Mouse (Mus musculus) cortical plate, adult 2 months (tissue): ENCODE results near the gene Gm21976. TPM values are rescaled to one million over a fixed set of nuclear protein-coding genes. Genes with fewer than 3 reads are reported as not detected.

ENCODE experiments used
- H3K27ac ChIP-seq: fragments of 200-500 bp; 2 replicates; pipeline ENCODE4 v1.5.1; 2012; ENCODE audit warnings: low read length, control low read depth, inconsistent platforms; ENCODE audit not compliant: insufficient read depth
- H3K4me1 ChIP-seq: fragments of 200-500 bp; 2 replicates; pipeline ENCODE4 v1.6.1; 2011; ENCODE audit warnings: low read length; ENCODE audit not compliant: control insufficient read depth, insufficient read depth
- H3K4me3 ChIP-seq: fragments of 200-500 bp; 2 replicates; pipeline ENCODE4 v1.5.1; 2011; ENCODE audit warnings: mild to moderate bottlenecking, low read length, control low read depth; ENCODE audit not compliant: insufficient read depth
- CTCF ChIP-seq: fragments of 200-500 bp; IDR thresholded peaks from 2 replicates; pipeline ENCODE4 v1.5.1; 2011; ENCODE audit warnings: mild to moderate bottlenecking, control low read depth, low read length; ENCODE audit not compliant: insufficient read depth; ENCODE audit errors: extremely low read depth
- POLR2A ChIP-seq: fragments of 200-500 bp; IDR thresholded peaks from 2 replicates; pipeline ENCODE4 v1.6.1; 2011; ENCODE audit warnings: mild to moderate bottlenecking, low read length, control low read depth; ENCODE audit not compliant: insufficient read depth; ENCODE audit errors: extremely low read depth
- polyA plus RNA-seq: library from polyadenylated mRNA; depleted of rRNA; stranded (reverse); fragments of >200 nt; gene quantifications from 2 replicates; pipeline ENCODE4 v1.2.3, GENCODE M21; 2012

Gene Gm21976
- polyA plus RNA-seq, 1 experiment, result not detected

GRCm38 (mm10) chr13:98315124-98315523 lies 35.4 kb downstream of the Gm21976 start:
- Histone ChIP-seq H3K4me1 (peaks cover 4% of the 10 kb centered on the region; the same call in 1 of the 2 replicates), H3K4me3 (peak overlapping the region; percentile 90; the same call in 1 of the 2 replicates), H3K27ac (no peak overlapping the region)
- TF ChIP-seq POLR2A (no peak), CTCF (no peak)

GRCm38 (mm10) chr13:98316140-98316479 lies 36.4 kb downstream of the Gm21976 start:
- Histone ChIP-seq H3K27ac (no peak overlapping the region), H3K4me3 (peak overlapping the region; percentile 90), H3K4me1 (peaks cover 4% of the 10 kb centered on the region; the same call in 1 of the 2 replicates)
- no peak for TF ChIP-seq CTCF
- no peak for TF ChIP-seq POLR2A

- Histone ChIP-seq H3K4me3 (peak within 1 kb of the TSS; percentile 90), H3K27ac (peak within 1 kb of the TSS; percentile 95), H3K4me1 (peaks cover 4% of the 10 kb centered on the region; the same call in 1 of the 2 replicates)
- TF ChIP-seq POLR2A (peak; percentile 71; the same call in 1 of the 2 replicates), CTCF (no peak)
Measured at GRCm38 (mm10) chr13:98316480-98317245, 37.0 kb downstream of the Gm21976 start, which contains the start of gene Btf3. TSS of gene Btf3 (minus strand) at chr13:98317006.

- Histone ChIP-seq H3K27ac (peak overlapping the region; percentile 95), H3K4me1 (peaks cover 4% of the 10 kb centered on the region; the same call in 1 of the 2 replicates), H3K4me3 (peak overlapping the region; percentile 90)
- TF ChIP-seq POLR2A, result no peak
- no peak for TF ChIP-seq CTCF
Measured at GRCm38 (mm10) chr13:98317246-98317677, 37.6 kb downstream of the Gm21976 start.

GRCm38 (mm10) chr13:98317911-98318310 lies 38.2 kb downstream of the Gm21976 start:
- Histone ChIP-seq H3K4me3 (peak overlapping the region; percentile 90; the same call in 1 of the 2 replicates), H3K4me1 (peaks cover 4% of the 10 kb centered on the region; the same call in 1 of the 2 replicates), H3K27ac (no peak overlapping the region)
- TF ChIP-seq CTCF (no peak), POLR2A (no peak)

GRCm38 (mm10) chr13:98325034-98325433 lies 45.3 kb downstream of the Gm21976 start:
- H3K4me3 ChIP-seq, result no peak overlapping the region
- H3K4me1 ChIP-seq, result no peaks in the 10 kb centered on the region
- no peak overlapping the region for H3K27ac ChIP-seq
- TF ChIP-seq POLR2A (no peak), CTCF (no peak)

GRCm38 (mm10) chr13:98332106-98332505 lies 52.4 kb downstream of the Gm21976 start:
- Histone ChIP-seq H3K27ac (no peak overlapping the region), H3K4me3 (no peak overlapping the region), H3K4me1 (no peaks in the 10 kb centered on the region)
- peak; percentile 29; the same call in 1 of the 2 replicates for TF ChIP-seq CTCF
- no peak for TF ChIP-seq POLR2A

GRCm38 (mm10) chr13:98336205-98336604 lies 56.5 kb downstream of the Gm21976 start:
- TF ChIP-seq CTCF, result no peak
- TF ChIP-seq POLR2A, result no peak
- no peak overlapping the region for H3K4me3 ChIP-seq
- no peak overlapping the region for H3K27ac ChIP-seq
- H3K4me1 ChIP-seq, result no peaks in the 10 kb centered on the region

GRCm38 (mm10) chr13:98340506-98340905 lies 60.8 kb downstream of the Gm21976 start:
- H3K4me1 ChIP-seq, result no peaks in the 10 kb centered on the region
- no peak overlapping the region for H3K27ac ChIP-seq
- H3K4me3 ChIP-seq, result no peak overlapping the region
- TF ChIP-seq CTCF, result no peak
- no peak for TF ChIP-seq POLR2A

- Histone ChIP-seq H3K27ac (no peak overlapping the region), H3K4me1 (no peaks in the 10 kb centered on the region)
- TF ChIP-seq POLR2A, result no peak
- TF ChIP-seq CTCF, result no peak
Measured at GRCm38 (mm10) chr13:98349491-98349890, 69.8 kb downstream of the Gm21976 start.

More at GRCm38 (mm10) chr13:98349491-98349890, 69.8 kb downstream of the Gm21976 start:
- H3K4me3 ChIP-seq, result no peak overlapping the region
